Mouse (Mus musculus) limb, embryonic 15.5 days (tissue): ENCODE results near the gene Qrsl1. TPM values are rescaled to one million over a fixed set of nuclear protein-coding genes. Genes with fewer than 3 reads are reported as not detected.
A peak's percentile ranks its signal among the peaks of the same experiment; 100 is the strongest.
"Not testable (repeated sequence)": the region's sequence is repeated elsewhere in the genome, so short reads cannot be mapped to it uniquely, and the experiment has no call there.

Experiments used
- ATAC-seq: fragments of 200-750 bp; cut with Nextera tagmentation; 2 replicates; pipeline ENCODE4 v1.8.0; 2017; ENCODE audit warnings: low read depth, moderate TSS enrichment; ENCODE audit not compliant: insufficient number of reproducible peaks, low FRiP score, low TSS enrichment
- H3K27ac ChIP-seq: fragments of 300-500 bp; sonication (generic); 2 replicates; pipeline ENCODE4 v1.5.1; 2015; ENCODE audit warnings: moderate library complexity, mild to moderate bottlenecking, inconsistent platforms
- H3K27me3 ChIP-seq: fragments of 300-500 bp; sonication (generic); 2 replicates; pipeline ENCODE4 v1.6.1; 2015; ENCODE audit warnings: inconsistent platforms
- H3K36me3 ChIP-seq: fragments of 300-500 bp; sonication (generic); 2 replicates; pipeline ENCODE4 v1.6.1; 2015; ENCODE audit warnings: inconsistent platforms
- H3K4me1 ChIP-seq: fragments of 300-500 bp; sonication (generic); 2 replicates; pipeline ENCODE4 v1.6.1; 2015; ENCODE audit warnings: inconsistent platforms
- H3K4me2 ChIP-seq: fragments of 300-500 bp; sonication (generic); 2 replicates; pipeline ENCODE4 v1.6.1; 2015; ENCODE audit warnings: mild to moderate bottlenecking, inconsistent platforms
- H3K4me3 ChIP-seq: fragments of 300-500 bp; sonication (generic); 2 replicates; pipeline ENCODE4 v1.5.1; 2015; ENCODE audit warnings: mild to moderate bottlenecking, inconsistent platforms
- H3K9ac ChIP-seq: fragments of 300-500 bp; sonication (generic); 2 replicates; pipeline ENCODE4 v1.6.1; 2015; ENCODE audit warnings: inconsistent platforms
- H3K9me3 ChIP-seq: fragments of 300-500 bp; sonication (generic); 2 replicates; pipeline ENCODE4 v1.6.1; 2016; ENCODE audit warnings: inconsistent platforms
- WGBS: fragments of 180-500 bp; shearing (Covaris S2); methylation state at CpG from one replicate; pipeline ENCODE4 v1.1.7; 2015; 5-methylcytosine and 5-hydroxymethylcytosine counted together
- polyA plus RNA-seq: library from polyadenylated mRNA; unstranded; fragments of >200 nt; fragmentation: Nextera tagmentation; extraction: Ambion mirVana; gene quantifications from 2 replicates; pipeline ENCODE4 v1.2.1, GENCODE M21; 2015

Qrsl1 gene
- 16.6 and 17.2 TPM in 2 replicates for polyA plus RNA-seq

DNA sequence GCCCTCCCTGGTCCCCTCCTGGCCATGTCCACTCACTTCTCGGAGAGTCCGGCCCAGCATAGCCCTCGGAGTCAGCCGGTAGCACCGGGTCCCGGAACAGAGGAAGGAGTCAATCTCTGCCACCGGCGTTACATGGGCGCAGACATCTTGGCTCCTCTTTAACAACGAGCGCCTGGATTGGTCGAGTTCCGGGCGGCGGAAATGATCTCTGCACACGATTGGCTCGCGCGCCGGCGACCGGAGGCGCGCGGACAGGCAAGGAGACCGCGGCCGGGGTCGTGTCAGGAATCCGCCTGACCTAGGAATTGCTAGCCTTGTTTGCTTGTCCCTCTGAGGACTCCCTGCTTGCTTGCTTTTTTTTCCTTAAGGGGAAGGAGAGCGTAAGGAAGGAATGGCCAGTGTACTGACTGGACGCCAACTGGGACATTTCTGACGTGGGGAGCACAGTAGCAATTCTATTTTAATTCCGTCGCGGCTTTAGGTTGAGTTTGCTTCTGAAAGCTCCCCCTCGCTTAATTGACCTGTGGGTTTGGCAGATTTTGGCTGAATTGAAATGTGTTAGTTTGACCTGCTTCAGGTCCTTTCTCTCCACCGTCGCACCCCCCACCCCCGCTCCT is at the start of gene Qrsl1, which contains the start of gene Rtn4ip1:
TSS of gene Qrsl1 (minus strand) at position 168 of the 617 bp plus-strand sequence.
TSS of gene Rtn4ip1 (plus strand) at position 230 of the 617 bp plus-strand sequence.
- peak within 1 kb of the TSS; percentile 77 for H3K4me3 ChIP-seq
- H3K9me3 ChIP-seq = no peaks in the 10 kb centered on the region
- H3K4me2 ChIP-seq = peak within 1 kb of the TSS; percentile 68
- under 1% methylated on average over 40 of the region's 40 CpGs for WGBS
- peak; percentile 92 for ATAC-seq
- H3K9ac ChIP-seq = peak within 1 kb of the TSS; percentile 55
- H3K27me3 ChIP-seq = no peaks in the 10 kb centered on the region
- H3K4me1 ChIP-seq = peaks cover 9% of the 10 kb centered on the region; the same call in 1 of the 2 replicates
- H3K36me3 ChIP-seq = 0 out of 2 replicates have a peak, but pooled peaks cover 6% of the 10 kb centered on the region
- H3K27ac ChIP-seq = no peak within 1 kb of the TSS

- Histone ChIP-seq H3K9ac (no peak overlapping the region), H3K27me3 (no peaks in the 10 kb centered on the region), H3K4me3 (no peak overlapping the region), H3K9me3 (no peaks in the 10 kb centered on the region), H3K27ac (no peak overlapping the region), H3K4me1 (no peaks in the 10 kb centered on the region), H3K4me2 (no peak overlapping the region), H3K36me3 (peaks cover 2% of the 10 kb centered on the region; the same call in 1 of the 2 replicates)
- 58% methylated on average over 4 of the region's 4 CpGs for WGBS
- no peak for ATAC-seq
Observed at GRCm38 (mm10) chr10:43945435-43945834, 43.9 kb upstream of the Qrsl1 start.

DNA sequence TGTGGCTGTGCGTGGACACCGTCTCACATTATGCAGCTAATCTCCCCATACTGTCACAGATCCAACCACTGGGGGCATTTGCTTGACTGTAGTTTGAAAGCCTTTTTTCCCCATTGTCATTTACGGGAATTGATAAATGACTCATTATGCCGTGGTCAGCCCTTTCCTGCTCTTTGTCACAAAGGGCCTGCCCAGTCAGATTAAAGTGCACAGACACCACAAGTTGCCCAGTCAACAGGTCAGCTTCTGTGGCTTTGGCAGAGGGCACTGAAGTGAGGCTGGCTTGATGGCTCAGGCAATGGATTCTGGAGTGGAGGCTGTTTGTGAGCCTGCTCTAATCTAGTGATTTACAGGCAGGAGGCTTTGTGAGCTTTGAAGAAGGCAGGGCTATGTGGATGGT is 42.2 kb upstream of the Qrsl1 start:
- Histone ChIP-seq H3K36me3 (no peaks in the 10 kb centered on the region; the same call in 1 of the 2 replicates), H3K27ac (no peak overlapping the region), H3K4me2 (no peak overlapping the region), H3K9me3 (no peaks in the 10 kb centered on the region), H3K9ac (no peak overlapping the region), H3K4me1 (no peaks in the 10 kb centered on the region), H3K27me3 (no peaks in the 10 kb centered on the region), H3K4me3 (no peak overlapping the region)
- ATAC-seq = no peak
- WGBS = 74% methylated on average over 4 of the region's 4 CpGs

DNA sequence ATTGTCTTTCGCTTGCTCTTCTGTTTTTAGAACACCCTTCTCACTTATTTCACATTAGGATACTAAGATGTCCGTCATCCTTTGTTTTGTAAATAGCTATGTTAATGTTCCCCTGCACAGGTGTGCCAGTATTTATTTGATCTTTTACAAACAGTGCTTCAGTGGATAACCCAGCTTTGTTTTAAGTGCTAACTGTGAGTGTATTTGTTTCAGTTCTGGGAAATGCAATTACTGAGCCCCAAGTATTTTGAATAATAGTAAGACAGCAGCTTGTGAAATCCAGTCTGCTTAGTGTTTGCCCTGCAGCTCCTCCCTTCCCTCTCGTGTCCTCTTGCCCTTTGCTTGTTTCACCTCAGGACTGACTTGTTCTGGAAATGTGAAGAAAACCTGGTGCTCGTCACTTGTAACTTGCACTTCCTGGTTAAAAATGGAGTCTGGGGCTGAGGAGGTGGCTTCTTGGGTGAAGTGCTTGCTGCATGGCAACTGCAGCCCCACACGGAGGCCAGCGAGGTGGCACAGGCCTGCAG is 37.7 kb upstream of the Qrsl1 start:
- H3K9me3 ChIP-seq = no peaks in the 10 kb centered on the region
- no peak overlapping the region for H3K4me2 ChIP-seq
- WGBS = 78% methylated on average over 6 of the region's 6 CpGs
- no peaks in the 10 kb centered on the region for H3K27me3 ChIP-seq
- H3K4me3 ChIP-seq = no peak overlapping the region
- H3K27ac ChIP-seq = no peak overlapping the region
- no peaks in the 10 kb centered on the region for H3K4me1 ChIP-seq
- ATAC-seq = no peak
- no peak overlapping the region for H3K9ac ChIP-seq
- no peaks in the 10 kb centered on the region for H3K36me3 ChIP-seq

DNA sequence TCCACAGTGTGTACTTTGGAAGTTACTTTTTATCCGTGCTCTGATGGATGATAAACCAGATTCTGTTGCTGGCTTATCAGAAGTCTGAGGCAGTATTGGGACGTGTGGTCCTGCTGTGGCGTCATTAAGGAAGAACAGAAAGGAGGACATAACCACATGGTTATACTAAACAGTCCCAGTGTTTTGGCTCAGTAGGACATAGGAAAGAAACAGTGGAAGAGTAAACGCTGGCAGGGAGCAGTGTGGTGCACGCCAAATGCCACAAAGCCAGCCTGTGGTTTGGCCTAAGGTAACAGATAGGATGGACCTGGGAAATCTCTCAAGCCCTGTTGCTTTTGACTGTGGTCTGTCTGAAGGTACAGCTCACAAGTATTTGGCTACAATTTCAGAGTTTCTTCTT is 27.1 kb upstream of the Qrsl1 start:
- Histone ChIP-seq H3K36me3 (peaks cover 3% of the 10 kb centered on the region; the same call in 1 of the 2 replicates), H3K9me3 (no peaks in the 10 kb centered on the region), H3K4me2 (no peak overlapping the region), H3K4me3 (no peak overlapping the region), H3K9ac (no peak overlapping the region), H3K4me1 (no peaks in the 10 kb centered on the region), H3K27ac (no peak overlapping the region), H3K27me3 (no peaks in the 10 kb centered on the region)
- 78% methylated on average over 5 of the region's 5 CpGs for WGBS
- no peak for ATAC-seq

GRCm38 (mm10) chr10:43927736-43928135 is 26.2 kb upstream of the Qrsl1 start:
- Histone ChIP-seq H3K27ac (no peak overlapping the region), H3K36me3 (0 out of 2 replicates have a peak, but pooled peaks cover 3% of the 10 kb centered on the region), H3K27me3 (no peaks in the 10 kb centered on the region), H3K9me3 (no peaks in the 10 kb centered on the region), H3K9ac (no peak overlapping the region), H3K4me3 (no peak overlapping the region), H3K4me2 (no peak overlapping the region), H3K4me1 (no peaks in the 10 kb centered on the region)
- 84% methylated on average over 8 of the region's 8 CpGs for WGBS
- ATAC-seq = no peak

- not testable (repeated sequence) for H3K9ac ChIP-seq, H3K4me3 ChIP-seq, H3K4me2 ChIP-seq, H3K36me3 ChIP-seq, H3K27ac ChIP-seq, ATAC-seq, H3K27me3 ChIP-seq, H3K9me3 ChIP-seq, H3K4me1 ChIP-seq
- 87% methylated on average over 9 of the region's 9 CpGs for WGBS
Observed at GRCm38 (mm10) chr10:43925776-43926175, 24.2 kb upstream of the Qrsl1 start.

DNA sequence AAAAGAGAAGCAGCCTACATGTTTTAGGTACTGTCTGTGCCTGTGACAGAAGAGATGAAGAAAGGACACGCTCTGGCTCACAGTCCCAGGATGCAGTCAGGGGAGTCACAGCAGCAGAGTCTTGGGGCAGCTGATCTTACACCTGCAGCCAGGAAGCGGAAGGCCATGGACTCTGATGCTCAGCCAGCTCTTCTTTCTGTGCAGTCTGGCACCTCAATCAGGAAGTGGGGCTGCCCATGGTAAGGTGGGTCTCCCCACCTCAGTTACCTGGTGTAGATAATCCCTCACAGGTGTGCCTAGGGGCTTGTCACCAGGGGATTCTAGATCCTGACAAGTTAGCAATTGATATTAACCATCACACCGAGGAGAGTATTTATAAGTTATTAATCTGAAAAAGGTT is 21.6 kb upstream of the Qrsl1 start:
- 88% methylated on average over 3 of the region's 3 CpGs for WGBS
- Histone ChIP-seq H3K36me3 (0 out of 2 replicates have a peak, but pooled peaks cover 3% of the 10 kb centered on the region), H3K27ac (no peak overlapping the region), H3K4me3 (no peak overlapping the region), H3K27me3 (no peaks in the 10 kb centered on the region), H3K9ac (no peak overlapping the region), H3K9me3 (no peaks in the 10 kb centered on the region), H3K4me1 (no peaks in the 10 kb centered on the region), H3K4me2 (no peak overlapping the region)
- ATAC-seq = no peak

- H3K9me3 ChIP-seq = no peaks in the 10 kb centered on the region
- ATAC-seq = no peak
Observed at GRCm38 (mm10) chr10:43918696-43919608, 17.4 kb upstream of the Qrsl1 start.

GRCm38 (mm10) chr10:43916737-43917136 is 15.2 kb upstream of the Qrsl1 start:
- no peak overlapping the region for H3K9ac ChIP-seq

More at GRCm38 (mm10) chr10:43918696-43919608, 17.4 kb upstream of the Qrsl1 start:
- Histone ChIP-seq H3K9ac (no peak overlapping the region), H3K4me2 (no peak overlapping the region), H3K27ac (no peak overlapping the region), H3K27me3 (no peaks in the 10 kb centered on the region), H3K4me3 (no peak overlapping the region), H3K36me3 (no peaks in the 10 kb centered on the region), H3K4me1 (no peaks in the 10 kb centered on the region)
- WGBS = 41% methylated on average over 17 of the region's 17 CpGs

DNA sequence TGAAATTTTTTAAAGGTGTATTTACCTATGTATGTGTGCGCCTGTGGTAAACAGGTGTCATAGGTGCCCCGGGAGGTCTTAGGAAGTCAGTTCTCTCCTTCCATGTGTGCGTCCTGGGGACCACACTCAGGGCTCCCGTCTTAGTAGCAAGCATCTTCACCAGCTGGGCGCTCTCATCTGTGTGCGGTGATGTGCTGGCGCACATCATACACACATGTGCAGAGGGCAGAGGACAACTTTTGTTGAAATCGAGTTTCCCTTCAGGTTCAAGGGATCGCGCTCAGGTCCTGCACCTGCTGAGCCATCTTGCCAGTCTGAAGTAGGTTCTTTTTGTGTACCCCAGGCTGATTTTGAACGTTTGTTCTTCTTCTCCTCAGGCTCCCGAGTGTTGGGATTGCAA is 14.6 kb upstream of the Qrsl1 start:
- no peak for ATAC-seq
- H3K27ac ChIP-seq = no peak overlapping the region
- WGBS = 88% methylated on average over 12 of the region's 12 CpGs
- H3K4me3 ChIP-seq = no peak overlapping the region
- no peaks in the 10 kb centered on the region for H3K4me1 ChIP-seq
- no peak overlapping the region for H3K9ac ChIP-seq
- no peaks in the 10 kb centered on the region for H3K36me3 ChIP-seq
- H3K9me3 ChIP-seq = no peaks in the 10 kb centered on the region
- no peak overlapping the region for H3K4me2 ChIP-seq
- no peaks in the 10 kb centered on the region for H3K27me3 ChIP-seq

More at GRCm38 (mm10) chr10:43916737-43917136, 15.2 kb upstream of the Qrsl1 start:
- Histone ChIP-seq H3K4me2 (no peak overlapping the region), H3K36me3 (no peaks in the 10 kb centered on the region), H3K27me3 (no peaks in the 10 kb centered on the region), H3K9me3 (no peaks in the 10 kb centered on the region), H3K4me1 (no peaks in the 10 kb centered on the region), H3K27ac (no peak overlapping the region), H3K4me3 (no peak overlapping the region)
- WGBS = 93% methylated on average over 2 of the region's 2 CpGs
- no peak for ATAC-seq

GRCm38 (mm10) chr10:43912236-43912635 is 10.7 kb upstream of the Qrsl1 start:
- Histone ChIP-seq H3K27ac (no peak overlapping the region), H3K9me3 (no peaks in the 10 kb centered on the region), H3K4me1 (no peaks in the 10 kb centered on the region), H3K4me3 (no peak overlapping the region), H3K9ac (no peak overlapping the region), H3K4me2 (no peak overlapping the region), H3K36me3 (no peaks in the 10 kb centered on the region), H3K27me3 (no peaks in the 10 kb centered on the region)
- WGBS = 75% methylated on average over 3 of the region's 3 CpGs
- no peak for ATAC-seq
